Mouse (Mus musculus) frontal cortex, postnatal 36 days (tissue): Measurements from ENCODE around the gene Ptger3.

Source experiments
- DNase-seq, 2 experiments: peaks; one replicate each; pipeline ENCODE4 v3.0.0; 2022; ENCODE audit warnings: low spot score in 2 of 2

Ptger3 gene

DNA sequence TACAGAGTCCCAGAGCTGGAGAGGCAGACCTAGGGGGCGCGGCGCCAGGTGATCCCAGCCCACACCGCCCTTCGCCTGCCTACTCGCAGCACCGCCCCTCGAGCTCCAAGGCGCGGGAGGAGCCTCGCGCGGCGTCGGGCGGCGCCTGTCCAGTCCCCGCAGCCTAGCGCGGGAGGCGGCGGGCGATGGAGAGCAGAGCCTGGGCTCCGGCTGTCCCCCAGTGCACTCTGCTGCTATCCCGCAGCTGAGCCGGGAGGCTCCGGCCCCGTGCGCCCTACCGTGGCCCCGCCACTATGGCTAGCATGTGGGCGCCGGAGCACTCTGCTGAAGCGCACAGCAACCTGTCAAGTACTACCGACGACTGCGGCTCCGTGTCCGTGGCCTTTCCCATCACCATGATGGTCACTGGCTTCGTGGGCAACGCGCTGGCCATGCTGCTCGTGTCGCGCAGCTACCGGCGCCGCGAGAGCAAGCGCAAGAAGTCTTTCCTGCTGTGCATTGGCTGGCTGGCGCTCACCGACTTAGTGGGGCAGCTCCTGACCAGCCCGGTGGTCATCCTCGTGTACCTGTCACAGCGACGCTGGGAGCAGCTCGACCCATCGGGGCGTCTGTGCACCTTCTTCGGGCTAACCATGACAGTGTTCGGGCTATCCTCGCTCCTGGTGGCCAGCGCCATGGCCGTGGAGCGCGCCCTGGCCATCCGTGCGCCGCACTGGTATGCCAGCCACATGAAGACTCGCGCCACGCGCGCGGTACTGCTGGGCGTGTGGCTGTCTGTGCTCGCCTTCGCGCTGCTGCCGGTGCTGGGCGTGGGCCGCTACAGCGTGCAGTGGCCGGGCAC, at the start of gene Ptger3:
Gene Ptger3, plus strand, starts transcription at position 168 of the 841 bp plus-strand sequence.
- peak; percentile 40 to 44 for DNase-seq

DNA sequence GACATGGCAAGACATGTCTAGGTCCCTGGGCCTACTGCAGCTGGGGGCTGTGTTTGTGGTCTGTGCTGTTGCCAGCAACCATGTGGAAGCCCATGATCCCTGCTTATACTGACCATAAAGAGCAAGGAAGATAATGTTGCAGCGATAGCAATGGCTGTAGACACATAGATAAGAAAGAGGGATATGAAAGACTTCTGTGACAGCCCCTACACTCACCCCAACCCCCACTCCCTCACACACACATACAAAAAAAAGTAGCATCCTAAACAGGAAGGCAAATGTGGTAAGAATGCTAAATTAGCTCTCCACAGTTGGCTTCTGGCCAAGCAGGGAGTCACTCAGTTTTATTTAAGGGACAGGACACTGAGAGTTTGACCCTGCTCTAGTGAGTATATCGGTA, 48.7 kb upstream of the Ptger3 start:
- no peak for DNase-seq

DNA sequence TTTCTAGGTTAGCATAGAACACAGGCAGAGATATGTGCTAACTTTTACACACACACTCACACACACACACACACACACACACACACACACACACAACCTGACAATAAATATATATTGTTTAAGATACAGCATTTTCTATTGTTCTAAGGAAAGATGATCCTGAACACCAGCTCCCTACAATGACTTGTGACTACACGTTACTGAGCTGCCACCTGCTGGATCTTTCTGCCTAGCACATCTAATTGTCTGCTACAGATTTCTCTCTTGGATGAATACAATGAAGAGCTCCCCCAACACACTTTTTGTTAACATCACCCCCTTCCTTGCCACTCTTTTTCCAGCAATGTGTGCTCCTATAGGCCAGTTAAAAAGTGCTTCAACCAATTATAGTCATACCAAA, 46.3 kb upstream of the Ptger3 start:
- DNase-seq, result peak; percentile 56 to 84

DNA sequence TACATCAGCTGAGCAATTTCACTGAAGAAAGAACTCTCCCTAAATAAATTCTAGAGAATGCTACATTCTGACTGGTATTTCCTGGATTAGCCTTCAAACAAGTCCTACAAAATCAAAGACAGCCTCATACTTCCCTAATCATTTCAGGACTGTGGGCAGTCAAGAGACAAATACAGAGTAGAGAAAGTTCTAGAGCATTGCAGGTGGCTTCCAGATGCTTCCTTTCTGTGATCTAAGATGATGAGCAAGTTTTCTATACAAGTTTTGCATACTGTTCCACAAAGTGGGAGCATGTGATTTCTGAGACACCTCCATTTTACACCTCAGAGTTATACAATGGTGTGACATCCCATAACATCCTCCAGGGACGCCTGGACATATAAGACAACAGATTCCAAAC, 42.9 kb upstream of the Ptger3 start:
- no peak for DNase-seq

DNA sequence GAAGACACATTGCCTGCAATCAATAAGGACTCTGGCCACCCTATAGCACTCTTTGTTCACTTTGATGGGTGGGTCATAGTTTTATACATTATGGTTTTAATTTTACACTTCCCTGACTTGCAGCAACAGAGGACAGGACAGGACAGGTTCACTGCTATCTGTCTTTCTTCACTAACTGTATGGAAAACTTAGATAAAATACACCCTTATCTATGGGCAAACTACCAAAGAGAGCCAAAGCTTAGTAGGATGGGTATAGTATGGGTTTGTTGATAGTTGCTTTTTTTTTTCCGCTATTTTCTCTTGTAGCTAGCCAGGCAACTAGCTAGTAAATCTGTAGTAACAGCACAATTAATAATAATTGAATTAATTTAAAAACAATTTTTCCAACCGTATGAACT, 35.1 kb upstream of the Ptger3 start:
- DNase-seq, result no peak

DNA sequence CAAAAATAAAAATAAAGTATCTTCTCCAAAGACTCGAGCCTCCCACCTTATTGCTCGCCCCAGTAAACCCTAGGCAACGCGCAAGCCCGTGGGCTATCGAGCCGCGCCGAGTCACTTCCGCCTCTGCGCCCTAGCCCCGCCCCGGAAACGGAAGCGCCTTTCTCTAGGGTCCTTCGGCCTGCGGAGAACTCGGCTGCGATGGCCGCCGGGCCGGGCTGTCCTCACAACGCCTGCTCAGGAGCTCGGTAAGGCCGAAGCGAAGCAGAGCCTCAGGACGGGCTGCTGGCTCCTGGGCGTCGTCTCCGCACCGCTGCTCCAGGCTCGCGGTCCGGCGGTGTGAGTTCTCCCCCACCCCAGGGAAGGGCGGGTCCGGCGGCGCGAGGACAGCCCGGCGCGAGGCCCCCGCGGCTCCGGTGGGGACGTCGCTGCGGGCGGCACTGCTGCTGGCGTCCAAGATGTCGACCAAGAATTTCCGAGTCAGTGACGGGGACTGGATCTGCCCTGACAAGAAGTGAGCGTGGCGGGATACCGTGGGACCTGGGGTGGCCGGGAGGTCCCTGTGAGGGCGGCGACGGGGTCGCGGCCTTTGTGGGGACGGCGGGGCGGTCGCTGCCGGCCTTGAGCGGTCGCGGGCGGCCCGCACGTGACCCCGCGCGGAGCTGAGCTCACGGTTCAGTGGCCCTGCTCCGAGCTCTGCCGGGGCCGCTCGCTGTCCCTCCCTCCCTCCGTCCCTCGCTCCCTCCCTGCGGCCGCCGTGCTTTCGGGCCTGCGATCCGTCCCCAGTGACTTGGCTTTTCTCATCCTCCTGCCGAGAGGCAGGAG, 32.5 kb upstream of the Ptger3 start, which contains the start of gene Zranb2:
Gene Zranb2, plus strand, starts transcription at position 197 of the 822 bp plus-strand sequence.
- DNase-seq, result peak; percentile 95

DNA sequence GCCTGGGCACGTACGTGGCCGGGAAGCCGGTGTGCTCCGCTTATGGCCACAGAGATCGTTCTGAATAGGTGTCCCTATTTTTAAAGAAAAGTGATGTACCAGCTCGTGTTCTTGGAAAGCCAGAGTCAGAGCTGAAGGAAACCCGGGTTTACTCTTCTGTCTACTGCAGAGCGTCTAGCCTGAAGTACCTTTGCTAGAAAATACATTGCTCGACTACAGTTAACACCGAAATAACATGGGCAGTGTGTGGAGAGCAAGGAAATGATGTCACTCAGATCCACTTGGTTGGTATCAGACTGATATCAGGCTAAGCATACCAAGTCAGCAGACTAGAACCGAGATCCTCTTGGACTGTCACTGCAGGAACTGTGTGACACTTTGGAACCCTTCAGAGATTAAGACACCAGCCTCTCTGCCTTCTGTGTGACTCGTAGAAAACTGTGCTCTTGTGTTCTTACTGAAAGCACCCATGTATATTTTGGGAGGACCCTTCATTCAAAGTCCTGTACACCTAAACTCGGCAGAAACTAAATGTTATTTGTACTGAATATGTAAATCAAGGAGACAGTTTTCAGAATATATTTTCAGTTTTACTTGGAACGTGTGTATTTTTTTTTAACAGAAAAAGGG, 31.8 kb upstream of the Ptger3 start:
- DNase-seq, result peak in 1 of 2 experiments; percentile 43

DNA sequence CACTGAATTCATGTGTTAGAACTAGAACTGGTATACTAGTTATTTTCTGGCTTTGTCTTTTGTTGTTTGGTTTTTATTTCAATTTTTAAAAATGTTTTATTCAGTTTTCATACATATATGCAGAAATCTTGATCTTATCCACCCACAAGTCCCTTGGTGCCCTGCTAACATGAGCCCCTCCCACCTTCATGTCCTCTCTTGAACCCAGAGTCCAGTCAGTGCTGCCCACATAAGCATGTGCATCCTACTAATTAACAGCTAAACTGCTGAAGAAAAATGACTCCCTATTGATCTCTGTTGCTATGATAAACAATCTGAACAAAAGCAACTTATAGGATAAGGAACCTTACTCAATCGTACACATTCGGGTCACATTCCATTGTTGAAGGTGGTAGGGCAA, 17.4 kb upstream of the Ptger3 start:
- no peak for DNase-seq

DNA sequence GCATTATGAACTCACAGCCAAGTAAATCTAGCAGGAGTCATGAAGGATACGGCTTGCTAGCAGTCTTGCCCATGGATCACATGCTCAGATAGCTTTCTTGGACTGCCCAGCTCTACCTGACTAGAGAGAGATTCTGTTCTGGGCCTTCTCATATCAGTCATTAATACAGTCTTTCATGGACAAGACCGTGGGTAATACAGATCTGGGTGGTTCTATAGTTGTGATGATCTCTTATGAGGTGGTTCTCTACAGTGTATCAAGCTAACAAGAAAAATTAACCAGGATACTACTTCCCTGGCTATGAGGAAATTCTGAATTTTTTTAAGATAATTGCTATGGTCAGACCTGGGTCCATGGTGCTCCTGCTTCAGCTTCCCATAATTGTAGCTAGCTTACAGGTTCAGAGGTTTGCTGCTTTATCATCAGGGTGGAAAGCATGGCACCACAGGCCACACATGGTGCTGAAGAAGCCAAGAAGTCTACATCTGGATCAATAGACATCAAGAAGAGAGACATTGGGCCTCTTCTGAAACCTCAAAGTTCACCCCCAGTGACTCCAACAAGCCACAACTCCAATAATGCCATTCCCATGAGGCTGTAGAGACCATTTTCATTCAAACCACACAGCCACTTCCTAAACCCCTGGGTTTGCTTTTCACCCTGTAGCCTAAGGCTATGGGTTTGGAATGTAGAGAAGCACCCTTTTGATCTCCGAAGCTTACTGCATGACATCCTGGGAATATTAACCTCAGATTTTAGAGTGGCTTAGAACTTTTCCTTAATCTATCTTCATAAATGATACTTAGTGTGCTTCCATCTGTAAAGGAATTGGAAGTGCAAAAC, 16.7 kb upstream of the Ptger3 start:
- DNase-seq, result no peak

DNA sequence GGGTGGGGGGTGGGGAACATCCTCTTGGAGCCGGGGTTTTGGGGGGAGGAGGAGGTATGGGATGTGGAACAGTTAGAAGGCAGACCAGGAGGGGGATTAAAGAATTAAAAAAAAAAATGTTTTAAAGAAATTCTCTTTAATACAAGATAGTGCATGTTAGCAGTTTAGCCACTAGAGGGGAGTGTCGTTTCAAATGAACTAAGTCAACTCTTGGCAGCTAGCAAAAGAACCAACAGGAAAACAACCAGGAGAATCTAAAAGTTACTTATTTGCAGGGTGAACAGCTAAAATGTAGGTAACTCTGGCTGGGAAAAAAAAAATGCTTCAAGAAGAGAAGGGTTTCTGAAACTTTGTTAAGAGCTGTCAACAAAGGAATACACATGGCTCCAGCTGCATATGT, 1.5 kb upstream of the Ptger3 start:
- DNase-seq, result peak in 1 of 2 experiments; percentile 37

DNA sequence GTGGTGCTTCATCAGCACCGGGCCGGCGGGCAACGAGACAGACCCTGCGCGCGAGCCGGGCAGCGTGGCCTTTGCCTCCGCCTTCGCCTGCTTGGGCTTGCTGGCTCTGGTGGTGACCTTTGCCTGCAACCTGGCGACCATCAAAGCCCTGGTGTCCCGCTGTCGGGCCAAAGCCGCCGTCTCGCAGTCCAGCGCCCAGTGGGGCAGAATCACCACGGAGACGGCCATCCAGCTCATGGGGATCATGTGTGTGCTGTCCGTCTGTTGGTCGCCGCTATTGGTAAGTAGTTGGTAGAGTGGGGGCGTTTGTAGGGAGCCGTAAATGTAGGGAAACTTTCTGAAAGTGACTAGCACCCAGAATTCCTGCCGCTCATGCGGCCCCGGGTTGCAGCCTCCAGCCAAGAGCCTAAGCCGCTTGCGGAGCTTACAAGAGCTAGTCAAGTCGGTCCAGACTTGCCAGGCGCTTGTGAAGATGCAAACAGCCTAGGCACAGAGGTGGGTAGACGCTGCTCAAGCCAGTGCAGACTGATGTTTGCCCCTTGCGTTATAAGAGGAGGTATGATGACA, 957 bp downstream of the Ptger3 start:
- no peak for DNase-seq

DNA sequence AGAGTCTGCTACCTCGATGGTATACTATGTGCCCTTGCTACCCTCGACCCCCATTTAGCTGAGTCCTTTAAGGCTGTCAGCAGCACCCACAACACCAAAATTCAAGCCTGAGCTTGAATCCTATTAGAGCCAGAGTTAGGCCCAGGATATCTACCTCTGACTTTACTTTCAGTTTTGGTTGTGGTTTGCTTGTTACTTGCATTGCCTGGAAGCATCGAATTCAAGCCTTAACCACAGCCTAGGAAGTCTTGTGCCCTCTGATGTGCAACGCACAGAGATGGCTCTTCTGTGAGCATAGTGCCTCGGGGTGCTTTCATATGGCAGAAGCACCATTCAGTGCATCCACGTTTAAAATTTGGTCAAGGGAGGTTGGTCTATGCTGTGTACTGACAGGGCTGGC, 5.3 kb downstream of the Ptger3 start:
- DNase-seq, result no peak

DNA sequence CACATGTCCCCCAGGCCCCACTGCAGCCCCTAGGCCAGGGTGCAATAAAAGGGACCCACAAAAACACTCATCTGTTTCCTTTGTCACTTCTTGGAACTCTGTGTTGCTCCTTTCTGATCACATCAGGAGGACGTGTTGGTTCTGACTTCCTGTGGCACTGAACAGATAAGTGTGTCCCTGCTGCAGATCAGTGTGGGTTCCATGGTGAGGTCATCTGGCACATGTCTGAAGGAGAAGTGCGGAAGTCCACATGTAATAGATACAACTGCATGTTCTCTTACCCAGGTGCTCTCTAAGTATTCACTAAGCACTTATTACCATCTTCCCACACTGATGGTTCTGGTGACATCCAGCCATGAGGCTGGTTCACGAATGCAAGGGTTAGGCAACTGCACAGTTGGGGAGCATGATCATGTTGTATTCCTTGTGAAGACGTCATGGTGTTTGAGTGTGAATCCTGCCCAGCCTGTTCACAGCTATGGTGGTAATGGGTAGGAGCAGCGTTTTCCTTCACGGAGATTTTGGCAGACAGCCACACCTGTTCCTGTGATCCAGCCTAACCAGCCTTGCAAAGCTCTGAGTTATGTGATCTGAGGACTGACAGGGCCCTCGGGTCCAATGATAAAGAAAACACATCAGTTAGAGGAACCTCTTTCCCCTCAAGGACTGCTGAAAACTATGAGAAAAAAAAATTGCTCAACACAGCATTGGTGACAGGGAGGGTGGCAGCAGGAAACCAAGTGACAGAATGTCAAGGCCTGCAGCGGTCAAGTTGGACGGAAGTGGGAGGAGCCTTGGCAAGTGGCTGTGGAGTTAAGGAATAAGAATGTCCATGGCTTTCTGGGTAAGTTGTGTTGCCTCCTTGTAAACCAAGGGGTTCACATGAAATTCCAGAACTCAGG, 9.0 kb downstream of the Ptger3 start:
- no peak for DNase-seq

DNA sequence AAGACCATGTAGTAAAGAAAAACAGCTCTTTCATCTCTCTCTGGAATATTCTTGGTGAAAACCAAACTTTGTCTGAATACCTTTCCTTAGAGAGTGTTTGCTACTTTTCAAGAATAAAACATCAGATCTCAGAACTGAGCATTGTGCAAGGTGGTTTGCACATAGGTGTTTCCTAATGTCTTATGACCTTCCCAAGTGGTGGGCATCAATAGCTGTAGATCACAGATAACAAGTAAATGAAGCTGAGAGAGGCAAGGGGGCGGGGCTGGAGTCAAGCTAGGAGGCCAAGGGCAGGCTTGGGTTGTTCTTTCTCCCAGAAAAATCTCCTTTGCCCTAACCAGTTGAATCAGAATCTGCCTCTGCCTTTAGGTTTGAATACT, 9.6 kb downstream of the Ptger3 start:
- DNase-seq, result no peak

DNA sequence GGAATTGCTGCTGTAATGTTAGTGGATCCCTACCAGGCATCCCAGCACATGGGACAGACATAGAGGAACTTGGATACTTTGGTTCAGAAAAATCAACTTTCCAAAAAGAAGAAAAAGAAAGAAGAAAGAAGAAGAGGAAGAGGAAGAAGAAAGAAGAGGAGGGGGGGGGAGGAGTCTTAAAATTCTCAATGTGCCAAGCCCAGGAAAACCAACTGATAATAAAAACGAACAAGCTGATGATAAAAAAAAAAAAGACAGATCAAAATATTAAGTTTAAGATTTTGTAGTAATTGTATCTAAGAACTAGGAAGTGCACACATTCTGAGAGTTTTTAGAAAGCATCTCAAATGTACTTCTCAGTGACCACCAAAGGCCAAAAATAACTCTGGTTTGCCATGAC, 10.2 kb downstream of the Ptger3 start:
- DNase-seq, result no peak

DNA sequence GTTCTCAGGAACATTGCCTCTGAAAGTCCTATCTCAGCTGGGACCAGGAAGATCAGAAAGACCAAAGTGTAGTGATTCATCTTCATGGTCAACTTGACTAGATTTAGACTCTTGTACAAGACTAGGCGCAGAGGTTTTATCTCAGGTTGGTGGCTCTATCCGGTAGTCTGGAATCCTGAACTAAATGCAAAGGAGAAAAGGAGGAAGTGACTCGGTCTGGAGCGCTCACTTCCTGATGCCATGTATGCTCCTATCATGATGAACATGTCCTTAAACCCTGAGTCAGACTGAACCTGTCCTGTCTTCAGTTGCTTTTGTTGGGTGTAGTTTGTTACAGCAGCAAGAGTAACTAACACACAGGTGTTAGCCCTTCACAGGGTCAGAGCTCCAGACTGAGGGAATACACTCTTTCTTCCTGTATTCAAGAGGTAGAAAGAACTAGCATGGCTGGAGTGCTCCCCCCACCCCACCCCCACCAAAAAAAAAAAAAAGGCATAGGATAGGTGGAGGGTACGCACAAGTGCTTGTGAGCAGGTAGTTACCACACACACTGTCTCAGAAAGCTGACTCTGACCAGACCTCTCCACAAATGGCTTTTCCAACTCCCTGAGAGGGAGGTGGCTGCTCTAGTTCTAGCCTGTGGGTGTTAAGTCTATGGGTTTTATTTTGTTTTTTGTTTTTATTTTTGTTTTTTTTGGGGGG, 11.9 kb downstream of the Ptger3 start:
- DNase-seq, result no peak

DNA sequence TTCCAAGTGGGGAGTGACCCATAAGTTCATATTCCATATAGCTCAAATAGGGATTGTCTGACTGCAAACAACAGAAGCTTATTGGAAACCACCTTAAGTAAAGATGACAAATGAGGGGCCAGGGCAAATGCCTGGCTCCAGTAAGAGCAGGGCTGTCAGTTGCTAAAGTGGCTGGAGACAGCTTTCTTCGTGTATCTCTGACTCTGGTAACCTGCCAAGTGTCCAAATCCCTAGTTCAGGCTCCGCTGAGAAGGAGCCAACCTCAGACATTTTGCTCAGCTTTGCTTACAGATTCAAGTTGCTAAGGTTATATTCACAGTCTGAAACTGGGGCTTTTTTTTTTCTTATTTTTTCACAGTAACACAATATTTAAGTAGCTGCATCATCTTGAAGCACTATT, 12.7 kb downstream of the Ptger3 start:
- DNase-seq, result no peak

DNA sequence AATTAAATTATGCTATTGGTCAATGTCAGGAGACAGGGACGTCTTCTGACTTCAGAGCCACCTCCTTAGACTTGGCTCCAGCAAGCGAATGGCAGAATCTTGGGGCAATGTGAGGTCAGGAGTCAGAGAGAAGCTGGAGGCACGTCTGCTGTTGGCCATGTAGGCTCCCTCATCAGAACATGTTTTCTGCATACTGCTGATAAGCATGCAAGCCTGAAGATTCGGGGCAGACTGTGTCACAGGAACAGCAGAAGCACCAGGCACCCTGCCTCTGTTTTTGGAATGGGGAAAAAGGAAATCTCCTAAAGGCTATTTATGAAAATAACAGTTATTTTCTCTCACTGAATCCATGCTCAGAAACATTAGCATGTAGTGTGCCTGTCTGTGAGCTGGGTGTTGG, 13.6 kb downstream of the Ptger3 start:
- DNase-seq, result no peak

DNA sequence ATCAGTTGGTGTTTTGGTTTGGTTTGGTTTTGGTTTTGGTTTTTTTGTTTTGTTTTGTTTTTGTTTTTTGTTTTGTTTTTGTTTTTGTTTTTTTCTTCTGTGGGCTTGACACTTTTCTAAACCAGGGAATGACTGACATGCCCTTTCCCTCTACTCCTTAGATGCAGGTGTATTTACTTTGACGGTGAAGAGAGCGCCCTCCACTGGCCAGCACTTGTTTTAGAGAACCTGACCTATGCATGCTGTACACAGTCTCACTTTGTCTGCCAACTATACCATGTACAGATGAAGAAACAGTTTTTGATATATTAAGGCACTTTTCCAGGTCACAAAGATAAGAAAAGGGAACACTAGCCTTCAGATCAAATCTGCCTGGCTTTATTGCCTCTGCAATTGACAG, 15.1 kb downstream of the Ptger3 start:
- no peak for DNase-seq
